Mouse (Mus musculus): ENCODE data around the gene Fcamr.

The Fcamr gene

DNA sequence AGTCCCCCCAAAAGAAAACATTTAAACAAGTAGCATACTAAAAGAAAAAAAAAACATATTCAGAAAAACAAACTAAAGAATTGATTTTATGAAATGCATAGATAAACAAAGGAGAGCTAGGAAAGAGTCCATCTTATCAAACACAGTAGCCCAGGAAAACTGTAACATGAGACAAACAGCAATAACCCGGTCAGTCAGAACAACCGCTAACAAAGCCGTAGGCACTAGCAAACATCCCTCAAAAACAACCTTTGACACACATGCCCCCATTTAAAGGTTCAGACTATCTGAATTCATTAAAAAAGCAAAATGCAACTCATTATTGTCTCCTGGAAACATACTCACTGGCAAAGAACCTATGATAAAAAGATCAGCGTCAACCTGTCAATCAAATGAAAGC is 56.8 kb downstream of the Fcamr start:
- DNase-seq: no peak

DNA sequence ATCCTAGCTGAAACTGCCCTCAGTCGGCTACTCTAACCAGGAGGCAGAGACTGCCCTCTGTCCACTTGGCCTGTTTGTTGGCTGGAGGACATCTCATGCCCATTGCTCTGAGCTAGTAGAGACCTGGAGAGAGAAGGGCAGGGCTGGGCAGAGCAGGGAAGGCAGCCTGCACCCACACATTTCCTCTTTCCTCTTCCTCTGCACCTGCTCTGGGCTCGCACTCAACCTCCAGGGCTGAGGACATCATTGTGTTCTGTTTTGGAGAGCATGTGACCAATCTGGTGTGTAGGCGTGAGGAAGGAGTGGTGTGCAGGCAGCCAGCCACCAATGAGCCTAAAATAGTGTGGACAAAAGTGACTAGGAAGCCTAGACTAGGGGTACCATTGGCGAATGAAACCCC is 63.5 kb downstream of the Fcamr start:
- peak; percentile 91 for DNase-seq

Data from heart, adult 11 months (tissue).